ENCODE assay signal across 8 mouse cellular contexts in the genomic region with DNA sequence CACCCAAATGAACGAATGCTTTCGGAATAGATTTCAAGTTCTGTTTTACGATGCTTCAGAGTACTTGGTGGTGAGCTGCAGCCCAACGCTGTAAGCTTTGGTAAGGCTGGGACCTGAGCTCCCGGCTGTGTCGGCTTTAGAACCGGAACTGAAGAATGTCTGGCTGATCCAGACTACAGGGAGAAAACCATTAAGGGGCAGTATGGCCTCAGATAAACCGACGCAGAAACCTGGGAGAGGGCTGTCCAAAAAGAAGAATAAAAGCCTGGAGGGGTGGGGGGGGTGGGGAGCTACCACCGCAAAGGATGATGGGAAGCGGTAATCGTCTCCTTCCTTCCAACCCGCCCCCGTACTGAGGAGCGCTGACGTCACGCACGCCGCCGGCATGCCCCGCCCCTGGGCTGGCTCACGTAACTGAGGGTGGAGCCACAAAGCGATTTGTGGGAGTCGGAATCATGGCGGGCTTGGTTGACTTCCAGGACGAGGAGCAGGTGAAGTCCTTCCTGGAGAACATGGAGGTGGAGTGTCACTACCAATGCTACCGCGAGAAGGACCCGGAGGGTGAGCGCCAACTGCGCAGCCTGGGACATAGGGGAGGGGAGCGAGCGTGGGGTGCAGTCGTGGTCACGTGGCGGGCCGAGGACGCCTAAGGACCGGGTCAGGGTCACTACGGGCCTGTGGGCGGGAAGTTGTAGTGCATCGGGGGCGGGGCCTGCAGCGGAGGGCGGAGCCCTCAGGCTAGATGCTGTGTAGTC. TPM values are rescaled to one million over a fixed set of nuclear protein-coding genes. Genes with fewer than 3 reads are reported as not detected.
A peak's percentile ranks its signal among the peaks of the same experiment; 100 is the strongest.
DNase-seq lines count a peak whose midpoint lies in the region; ATAC-seq and TF ChIP-seq lines count a peak whose summit lies in the region.

Coa7 (plus strand) TSS at position 411 of the 755 bp plus-strand sequence.

- H3K27ac ChIP-seq in embryonic facial prominence, embryonic 14.5 days (replicated peaks; ENCODE audit: low read depth, low read length) = peak within 1 kb of the TSS; percentile 94
- peak within 1 kb of the TSS; percentile 99 for H3K27ac ChIP-seq in heart, adult 2 months
- peak within 1 kb of the TSS; percentile 84 for H3K27ac ChIP-seq in limb, embryonic 14.5 days (replicated peaks; ENCODE audit: low read depth, low read length)
- peak within 1 kb of the TSS; percentile 93 for H3K27ac ChIP-seq in midbrain, postnatal 0 days (ENCODE audit: low read depth, low read length)

- ATAC-seq in embryonic facial prominence, embryonic 14.5 days (ENCODE audit: low read depth) = peak; percentile 94
- ATAC-seq in limb, embryonic 14.5 days (ENCODE audit: low FRiP score, low read depth) = peak; percentile 96
- peak; percentile 95 for ATAC-seq in midbrain, postnatal 0 days (ENCODE audit: low FRiP score)

- peak; percentile 78; the same call in 1 of the 2 replicates for TF ChIP-seq EP300 in heart, adult 2 months (IDR thresholded peaks at IDR 0.05; ENCODE audit: insufficient read depth, low read depth, low read length)

- peak; percentile 95 for DNase-seq in 3T3-L1 (ENCODE audit: low read depth, low spot score)
- DNase-seq in adrenal gland, postnatal 4 days (ENCODE audit: low spot score in 2 of 2) = peak; percentile 87 to 94
- peak; percentile 97 for DNase-seq in embryonic facial prominence, embryonic 14.5 days (ENCODE audit: low spot score)
- DNase-seq in heart, adult 2 months = peak; percentile 96 to 98
- peak; percentile 98 for DNase-seq in kidney, adult 9 months
- DNase-seq in limb, embryonic 14.5 days (ENCODE audit: low spot score) = peak; percentile 99
- DNase-seq in midbrain, postnatal 0 days (ENCODE audit: low spot score) = peak; percentile 98
- peak; percentile 91 to 95 for DNase-seq in spleen, postnatal 14 days (ENCODE audit: low spot score in 2 of 2)

- no peaks in the 10 kb centered on the region for H3K4me1 ChIP-seq in embryonic facial prominence, embryonic 14.5 days (ENCODE audit: control insufficient read depth, insufficient read depth, low read length)
- peaks cover 1% of the 10 kb centered on the region for H3K4me1 ChIP-seq in heart, adult 2 months (ENCODE audit: control insufficient read depth, insufficient read depth, low read length)
- H3K4me1 ChIP-seq in limb, embryonic 14.5 days (ENCODE audit: control insufficient read depth, insufficient read depth, low read length) = peaks cover 7% of the 10 kb centered on the region; the same call in 1 of the 2 replicates
- no peaks in the 10 kb centered on the region for H3K4me1 ChIP-seq in midbrain, postnatal 0 days (ENCODE audit: insufficient read depth, low read length)

- H3K9me3 ChIP-seq in embryonic facial prominence, embryonic 14.5 days (ENCODE audit: control insufficient read depth, low read length) = no peaks in the 10 kb centered on the region
- H3K9me3 ChIP-seq in limb, embryonic 14.5 days (ENCODE audit: control insufficient read depth, low read length) = no peaks in the 10 kb centered on the region
- no peaks in the 10 kb centered on the region for H3K9me3 ChIP-seq in midbrain, postnatal 0 days (ENCODE audit: low read length)

- H3K36me3 ChIP-seq in embryonic facial prominence, embryonic 14.5 days (ENCODE audit: control insufficient read depth, insufficient read depth, low read length) = peaks cover 10% of the 10 kb centered on the region
- peaks cover 3% of the 10 kb centered on the region; the same call in 1 of the 2 replicates for H3K36me3 ChIP-seq in heart, adult 2 months (ENCODE audit: control insufficient read depth, insufficient read depth, low read length)
- H3K36me3 ChIP-seq in limb, embryonic 14.5 days (ENCODE audit: control insufficient read depth, insufficient read depth, low read length) = 0 out of 2 replicates have a peak, but pooled peaks cover 10% of the 10 kb centered on the region
- 0 out of 2 replicates have a peak, but pooled peaks cover 6% of the 10 kb centered on the region for H3K36me3 ChIP-seq in midbrain, postnatal 0 days (ENCODE audit: insufficient read depth, low read length)

- no peaks in the 10 kb centered on the region for H3K79me2 ChIP-seq in heart, adult 2 months (replicated peaks; ENCODE audit: control insufficient read depth, insufficient read depth, low read length)

- TF ChIP-seq POLR2A in heart, adult 2 months (IDR thresholded peaks at IDR 0.05; ENCODE audit: insufficient read depth, low read depth, low read length) = peak; percentile 74
- peak; percentile 30; the same call in 1 of the 2 replicates for TF ChIP-seq POLR2A in limb, embryonic 14.5 days (IDR thresholded peaks at IDR 0.05; ENCODE audit: borderline replicate concordance, extremely low read depth, insufficient read depth, insufficient read length)

- 0 out of 2 replicates have a peak, but pooled peaks have one; percentile 0 for TF ChIP-seq CTCF in heart, adult 2 months (IDR thresholded peaks at IDR 0.05)
- TF ChIP-seq CTCF in midbrain, postnatal 0 days (IDR thresholded peaks at IDR 0.05) = no peak

- WGBS in embryonic facial prominence, embryonic 14.5 days = under 1% methylated on average over 32 of the region's 45 CpGs
- WGBS in heart, adult 2 months = under 1% methylated on average over 45 of the region's 45 CpGs
- WGBS in limb, embryonic 14.5 days = under 1% methylated on average over 45 of the region's 45 CpGs
- under 1% methylated on average over 44 of the region's 45 CpGs for WGBS in midbrain, postnatal 0 days

- H3K4me2 ChIP-seq in embryonic facial prominence, embryonic 14.5 days (ENCODE audit: low read depth, low read length) = peak within 1 kb of the TSS; percentile 60
- peak within 1 kb of the TSS; percentile 49 for H3K4me2 ChIP-seq in limb, embryonic 14.5 days (replicated peaks; ENCODE audit: low read depth, low read length, severe bottlenecking)
- peak within 1 kb of the TSS; percentile 58 for H3K4me2 ChIP-seq in midbrain, postnatal 0 days (ENCODE audit: low read depth, low read length, poor library complexity, severe bottlenecking)

- H3K27me3 ChIP-seq in embryonic facial prominence, embryonic 14.5 days (replicated peaks; ENCODE audit: control insufficient read depth, insufficient read depth, low read length) = no peaks in the 10 kb centered on the region
- no peaks in the 10 kb centered on the region for H3K27me3 ChIP-seq in heart, adult 2 months (ENCODE audit: control insufficient read depth, insufficient read depth, low read length)
- no peaks in the 10 kb centered on the region for H3K27me3 ChIP-seq in limb, embryonic 14.5 days (ENCODE audit: control insufficient read depth, insufficient read depth, low read length)
- no peaks in the 10 kb centered on the region for H3K27me3 ChIP-seq in midbrain, postnatal 0 days (ENCODE audit: insufficient read depth, low read length)

- peak within 1 kb of the TSS; percentile 70 for H3K9ac ChIP-seq in embryonic facial prominence, embryonic 14.5 days (ENCODE audit: low read depth, low read length)
- peak within 1 kb of the TSS; percentile 72 for H3K9ac ChIP-seq in heart, adult 2 months (ENCODE audit: low read depth, low read length)
- H3K9ac ChIP-seq in limb, embryonic 14.5 days (ENCODE audit: low read depth, low read length, severe bottlenecking) = peak within 1 kb of the TSS; percentile 57
- peak within 1 kb of the TSS; percentile 69 for H3K9ac ChIP-seq in midbrain, postnatal 0 days (replicated peaks; ENCODE audit: low read length, poor library complexity, severe bottlenecking)

- H3K4me3 ChIP-seq in embryonic facial prominence, embryonic 14.5 days (ENCODE audit: low read depth, low read length) = peak within 1 kb of the TSS; percentile 67
- peak within 1 kb of the TSS; percentile 95 for H3K4me3 ChIP-seq in heart, adult 2 months
- peak within 1 kb of the TSS; percentile 72 for H3K4me3 ChIP-seq in limb, embryonic 14.5 days (replicated peaks; ENCODE audit: low read length)
- peak within 1 kb of the TSS; percentile 67 for H3K4me3 ChIP-seq in midbrain, postnatal 0 days (ENCODE audit: low read depth, low read length)

- intact Hi-C loops in heart, adult 2 months (cut with DNase I) = loop anchor here (1.0 to 10.0 kb wide), 6 partner anchors 26 to 436 kb away; no protein-coding TSS in a partner anchor

RNA-seq across cellular contexts. Expression of gene Coa7, which starts in this region (rescaled TPM):
- 10 to 100 TPM; 58.6 to 59.5 TPM for total RNA-seq in adrenal gland, postnatal 4 days (2021)
- 39.5 and 40.2 TPM in 2 replicates for polyA plus RNA-seq in embryonic facial prominence, embryonic 14.5 days (2014; fragmentation: Nextera tagmentation; extraction: Ambion mirVana)
- total RNA-seq in heart, adult 2 months (2021) = 10 to 100 TPM; 29.5 to 40.1 TPM
- 11.1 and 17.6 TPM in 2 replicates for polyA plus RNA-seq in heart, adult 2 months (2012; rRNA removed)
- polyA plus RNA-seq in limb, embryonic 14.5 days (2012; rRNA removed) = 12.2 and 17.1 TPM in 2 replicates
- polyA plus RNA-seq in limb, embryonic 14.5 days (2014; fragmentation: Nextera tagmentation; extraction: Ambion mirVana) = 39.0 and 44.4 TPM in 2 replicates
- 16.8 and 59.5 TPM in 2 replicates for total RNA-seq in midbrain, postnatal 0 days (2014; rRNA removed)
- polyA plus RNA-seq in midbrain, postnatal 0 days (2015; fragmentation: Nextera tagmentation; extraction: Ambion mirVana) = 59.6 and 63.2 TPM in 2 replicates

Comparison
In these comparisons a context has a peak if more than half of its experiments do, and no peak if none do; other contexts are left out.
1. Peak in every context shown above with its lines: DNase-seq, ATAC-seq, H3K4me3 ChIP-seq and H3K27ac ChIP-seq.